Mouse (Mus musculus) cerebral cortex, adult 2 months (tissue): ENCODE measurements around the gene Palm3.

ENCODE experiments used
- WGBS: fragments of 180-500 bp; shearing (Covaris S2); methylation state at CpG from one replicate; pipeline ENCODE4 v1.1.7; 2018; 5-methylcytosine and 5-hydroxymethylcytosine counted together

Gene Palm3

GRCm38 (mm10) chr8:84066291-84066930 lies 45.1 kb downstream of the Palm3 start, which contains the start of gene Rfx1:
Rfx1 (plus strand) TSS chr8:84066834.
- WGBS, result under 1% methylated on average over 51 of the region's 51 CpGs

- 1% methylated on average over 58 of the region's 58 CpGs for WGBS
Observed at GRCm38 (mm10) chr8:84067047-84067573, 45.8 kb downstream of the Palm3 start.

- WGBS, result 75% methylated on average over 7 of the region's 7 CpGs
Observed at GRCm38 (mm10) chr8:84067911-84068310, 46.6 kb downstream of the Palm3 start.

- 50% methylated on average over 12 of the region's 12 CpGs for WGBS
Observed at GRCm38 (mm10) chr8:84068316-84069035, 47.2 kb downstream of the Palm3 start.

- 49% methylated on average over 1 of the region's 1 CpGs for WGBS
Observed at GRCm38 (mm10) chr8:84069169-84069568, 47.9 kb downstream of the Palm3 start.

- WGBS, result 50% methylated on average over 2 of the region's 2 CpGs
Observed at GRCm38 (mm10) chr8:84069750-84070149, 48.5 kb downstream of the Palm3 start.

GRCm38 (mm10) chr8:84070241-84070640 lies 49.0 kb downstream of the Palm3 start:
- WGBS, result 70% methylated on average over 5 of the region's 5 CpGs

- 22% methylated on average over 2 of the region's 2 CpGs for WGBS
Observed at GRCm38 (mm10) chr8:84070667-84071066, 49.4 kb downstream of the Palm3 start.

- 48% methylated on average over 3 of the region's 3 CpGs for WGBS
Observed at GRCm38 (mm10) chr8:84071921-84072320, 50.6 kb downstream of the Palm3 start.

- 86% methylated on average over 10 of the region's 10 CpGs for WGBS
Observed at GRCm38 (mm10) chr8:84072321-84072720, 51.0 kb downstream of the Palm3 start.

- WGBS, result 40% methylated on average over 10 of the region's 10 CpGs
Observed at GRCm38 (mm10) chr8:84073230-84073976, 52.1 kb downstream of the Palm3 start.

- WGBS, result 92% methylated on average over 1 of the region's 1 CpGs
Observed at GRCm38 (mm10) chr8:84076412-84076811, 55.1 kb downstream of the Palm3 start.

GRCm38 (mm10) chr8:84076849-84077248 lies 55.6 kb downstream of the Palm3 start:
- 95% methylated on average over 3 of the region's 3 CpGs for WGBS

- whole genome bisulfite sequencing, result 86% methylated on average over 5 of the region's 5 CpGs
Observed at GRCm38 (mm10) chr8:84079206-84079605, 57.9 kb downstream of the Palm3 start.
